Comparison of ENCODE assay signal across 8 mouse cellular contexts in the genomic region with DNA sequence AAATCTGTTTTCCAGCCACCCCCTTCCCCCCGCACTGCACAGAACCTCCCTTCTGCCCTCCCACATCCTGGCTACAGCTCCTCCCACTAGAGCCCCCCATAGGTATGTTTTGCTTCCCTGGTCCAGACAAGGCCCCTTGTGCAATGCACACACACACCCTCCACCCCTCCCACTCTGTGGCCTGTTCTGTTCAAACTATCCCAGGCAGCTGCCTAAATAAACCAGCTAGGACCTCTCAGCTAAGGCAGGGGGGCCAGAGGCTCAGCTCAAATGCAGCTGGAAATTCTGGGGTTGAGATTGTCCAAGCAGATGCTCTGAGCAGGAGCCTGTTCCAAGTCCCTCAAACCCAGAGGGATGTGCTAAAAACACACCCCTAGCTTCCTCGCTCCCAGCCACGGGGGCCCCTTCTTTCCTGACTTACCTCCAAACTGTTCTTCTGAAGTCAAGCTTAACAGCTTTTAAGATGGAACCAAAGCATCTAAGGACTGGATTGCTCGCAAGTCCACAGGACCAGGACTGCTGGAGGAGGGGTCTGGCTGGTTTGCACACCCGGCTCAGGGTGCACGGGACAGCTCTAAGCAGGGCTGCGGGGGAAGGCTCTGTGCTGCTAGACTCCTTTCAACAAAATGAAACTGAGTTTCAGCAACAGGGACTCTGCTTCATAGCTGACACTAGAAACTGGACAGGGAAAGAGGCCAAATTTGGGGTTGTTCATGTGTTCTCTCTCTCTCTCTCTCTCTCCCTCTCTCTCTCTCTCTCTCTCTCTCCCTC. TPM values are rescaled to one million over a fixed set of nuclear protein-coding genes. Genes with fewer than 3 reads are reported as not detected.
DNase-seq lines count a peak whose midpoint lies in the region; ATAC-seq and TF ChIP-seq lines count a peak whose summit lies in the region.

No protein-coding gene starts in this region.

- no peak overlapping the region for H3K27ac ChIP-seq in cerebellum, adult 2 months (ENCODE audit: insufficient read depth, low read length)
- peak overlapping the region; percentile 87 for H3K27ac ChIP-seq in embryonic facial prominence, embryonic 10.5 days (replicated peaks)
- peak overlapping the region; percentile 87 for H3K27ac ChIP-seq in heart, embryonic 13.5 days (replicated peaks)
- H3K27ac ChIP-seq in limb, embryonic 10.5 days: peak overlapping the region; percentile 92
- H3K27ac ChIP-seq in neural tube, embryonic 11.5 days (ENCODE audit: low read depth, low read length): peak overlapping the region; percentile 72; the same call in 1 of the 2 replicates

- H3K9ac ChIP-seq in heart, embryonic 13.5 days: peak overlapping the region; percentile 64
- no peak overlapping the region; the same call in 1 of the 2 replicates for H3K9ac ChIP-seq in neural tube, embryonic 11.5 days (ENCODE audit: low read length)

- H3K4me2 ChIP-seq in heart, embryonic 13.5 days: peak overlapping the region; percentile 60
- 0 out of 2 replicates have a peak overlapping the region, but pooled peaks have one; percentile 1 for H3K4me2 ChIP-seq in neural tube, embryonic 11.5 days (ENCODE audit: low read depth)

- peak; percentile 32; the same call in 1 of the 2 replicates for ATAC-seq in heart, embryonic 13.5 days (ENCODE audit: extremely low read depth, insufficient number of reproducible peaks, low FRiP score, low TSS enrichment)
- ATAC-seq in neural tube, embryonic 11.5 days (ENCODE audit: insufficient read depth, low FRiP score, low TSS enrichment): no peak

- H3K36me3 ChIP-seq in embryonic facial prominence, embryonic 10.5 days (replicated peaks): peaks cover 19% of the 10 kb centered on the region
- H3K36me3 ChIP-seq in heart, embryonic 13.5 days: no peaks in the 10 kb centered on the region
- peaks cover 18% of the 10 kb centered on the region for H3K36me3 ChIP-seq in limb, embryonic 10.5 days
- no peaks in the 10 kb centered on the region for H3K36me3 ChIP-seq in neural tube, embryonic 11.5 days (ENCODE audit: control insufficient read depth, insufficient read depth, low read length)

- H3K4me1 ChIP-seq in cerebellum, adult 2 months (ENCODE audit: control insufficient read depth, insufficient read depth, low read length): 0 out of 2 replicates have a peak, but pooled peaks cover 2% of the 10 kb centered on the region
- peaks cover 66% of the 10 kb centered on the region for H3K4me1 ChIP-seq in embryonic facial prominence, embryonic 10.5 days
- peaks cover 61% of the 10 kb centered on the region for H3K4me1 ChIP-seq in heart, embryonic 13.5 days
- peaks cover 59% of the 10 kb centered on the region for H3K4me1 ChIP-seq in limb, embryonic 10.5 days
- H3K4me1 ChIP-seq in neural tube, embryonic 11.5 days (ENCODE audit: control insufficient read depth, insufficient read depth, low read length): 0 out of 2 replicates have a peak, but pooled peaks cover 3% of the 10 kb centered on the region

- no peak for TF ChIP-seq CTCF in cerebellum, adult 2 months (IDR thresholded peaks at IDR 0.05; ENCODE audit: borderline replicate concordance, insufficient read depth, low read depth, low read length)

- H3K4me3 ChIP-seq in cerebellum, adult 2 months (replicated peaks; ENCODE audit: insufficient read depth, low read depth, low read length): no peak overlapping the region
- H3K4me3 ChIP-seq in embryonic facial prominence, embryonic 10.5 days: peak overlapping the region; percentile 45
- peak overlapping the region; percentile 31 for H3K4me3 ChIP-seq in heart, embryonic 13.5 days
- H3K4me3 ChIP-seq in limb, embryonic 10.5 days: peak overlapping the region; percentile 42
- H3K4me3 ChIP-seq in neural tube, embryonic 11.5 days (ENCODE audit: low read depth, low read length): no peak overlapping the region

- no peaks in the 10 kb centered on the region for H3K27me3 ChIP-seq in cerebellum, adult 2 months (ENCODE audit: control insufficient read depth, insufficient read depth, low read length)
- H3K27me3 ChIP-seq in embryonic facial prominence, embryonic 10.5 days (replicated peaks; ENCODE audit: low read depth, poor library complexity, severe bottlenecking): 0 out of 2 replicates have a peak, but pooled peaks cover 5% of the 10 kb centered on the region
- H3K27me3 ChIP-seq in heart, embryonic 13.5 days (replicated peaks): peaks cover 5% of the 10 kb centered on the region; the same call in 1 of the 2 replicates
- H3K27me3 ChIP-seq in limb, embryonic 10.5 days (ENCODE audit: low read depth, poor library complexity, severe bottlenecking): no peaks in the 10 kb centered on the region
- no peaks in the 10 kb centered on the region for H3K27me3 ChIP-seq in neural tube, embryonic 11.5 days (ENCODE audit: control insufficient read depth, insufficient read depth, low read length)

- H3K9me3 ChIP-seq in embryonic facial prominence, embryonic 10.5 days: no peaks in the 10 kb centered on the region
- H3K9me3 ChIP-seq in heart, embryonic 13.5 days: no peaks in the 10 kb centered on the region
- H3K9me3 ChIP-seq in limb, embryonic 10.5 days (replicated peaks): no peaks in the 10 kb centered on the region
- H3K9me3 ChIP-seq in neural tube, embryonic 11.5 days (ENCODE audit: control insufficient read depth, low read length): no peaks in the 10 kb centered on the region

- 86% methylated on average over 7 of the region's 7 CpGs for WGBS in cerebellum, adult 2 months
- WGBS in embryonic facial prominence, embryonic 10.5 days: 36% methylated on average over 7 of the region's 7 CpGs
- WGBS in heart, embryonic 13.5 days: 30% methylated on average over 7 of the region's 7 CpGs
- 29% methylated on average over 7 of the region's 7 CpGs for WGBS in limb, embryonic 10.5 days
- WGBS in neural tube, embryonic 11.5 days: 26% methylated on average over 7 of the region's 7 CpGs

- TF ChIP-seq POLR2A in cerebellum, adult 2 months (IDR thresholded peaks at IDR 0.05; ENCODE audit: borderline replicate concordance, insufficient read depth, low read length): no peak

- peak; percentile 42 to 63 for DNase-seq in cerebellum, postnatal 10 days
- no peak for DNase-seq in cerebellum, adult 2 months
- DNase-seq in embryonic facial prominence, embryonic 10.5 days (ENCODE audit: low spot score): peak; percentile 74
- DNase-seq in limb, embryonic 10.5 days (ENCODE audit: low spot score): peak; percentile 64
- DNase-seq in neural tube, embryonic 11.5 days (ENCODE audit: low spot score): peak; percentile 70
- no peak for DNase-seq in cerebellum, adult 8-10 months
- DNase-seq in layer of hippocampus, adult 18-20 months (ENCODE audit: low spot score in 2 of 2): no peak

RNA-seq across cellular contexts. Expression of gene Ccdc33, which starts 40.1 kb away (rescaled TPM):
- polyA plus RNA-seq in cerebellum, adult 2 months (2012; rRNA removed): 0.59 and 1.1 TPM in 2 replicates
- polyA plus RNA-seq in embryonic facial prominence, embryonic 10.5 days (2016; fragmentation: Nextera tagmentation; extraction: Ambion mirVana): 0.36 and 0.56 TPM in 2 replicates
- 0.05 and 0.07 TPM in 2 replicates for polyA plus RNA-seq in heart, embryonic 13.5 days (2015; fragmentation: Nextera tagmentation; extraction: Ambion mirVana)
- 0.26 and 0.34 TPM in 2 replicates for polyA plus RNA-seq in limb, embryonic 10.5 days (2016; fragmentation: Nextera tagmentation; extraction: Ambion mirVana)
- polyA plus RNA-seq in neural tube, embryonic 11.5 days (2014; fragmentation: Nextera tagmentation; extraction: Ambion mirVana): 0.08 and 0.22 TPM in 2 replicates
- total RNA-seq in layer of hippocampus, adult 18-20 months (2021): under 1 TPM; 0.91 to 0.94 TPM

RNA-seq across cellular contexts. Expression of gene Islr, which starts 45.4 kb away (rescaled TPM):
- polyA plus RNA-seq in cerebellum, adult 2 months (2012; rRNA removed): 6.4 and 12.2 TPM in 2 replicates
- 13.8 and 18.2 TPM in 2 replicates for polyA plus RNA-seq in embryonic facial prominence, embryonic 10.5 days (2016; fragmentation: Nextera tagmentation; extraction: Ambion mirVana)
- polyA plus RNA-seq in heart, embryonic 13.5 days (2015; fragmentation: Nextera tagmentation; extraction: Ambion mirVana): 18.6 and 23.3 TPM in 2 replicates
- polyA plus RNA-seq in limb, embryonic 10.5 days (2016; fragmentation: Nextera tagmentation; extraction: Ambion mirVana): 9.5 and 33.2 TPM in 2 replicates
- polyA plus RNA-seq in neural tube, embryonic 11.5 days (2014; fragmentation: Nextera tagmentation; extraction: Ambion mirVana): 31.2 and 31.5 TPM in 2 replicates
- 10 to 100 TPM; 10.1 to 15.5 TPM for total RNA-seq in layer of hippocampus, adult 18-20 months (2021)

RNA-seq across cellular contexts. Expression of gene Islr2, which starts 45.4 kb away (rescaled TPM):
- 1.1 and 1.6 TPM in 2 replicates for polyA plus RNA-seq in cerebellum, adult 2 months (2012; rRNA removed)
- 1.5 and 2.2 TPM in 2 replicates for polyA plus RNA-seq in embryonic facial prominence, embryonic 10.5 days (2016; fragmentation: Nextera tagmentation; extraction: Ambion mirVana)
- polyA plus RNA-seq in heart, embryonic 13.5 days (2015; fragmentation: Nextera tagmentation; extraction: Ambion mirVana): 0.05 and 0.17 TPM in 2 replicates
- polyA plus RNA-seq in limb, embryonic 10.5 days (2016; fragmentation: Nextera tagmentation; extraction: Ambion mirVana): 0.11 TPM in 1 of 2 replicates, not detected in the other
- 6.3 and 9.3 TPM in 2 replicates for polyA plus RNA-seq in neural tube, embryonic 11.5 days (2014; fragmentation: Nextera tagmentation; extraction: Ambion mirVana)
- total RNA-seq in layer of hippocampus, adult 18-20 months (2021): 100 to 1,000 TPM; 113 to 122 TPM

Comparison
In these comparisons a context has a peak if more than half of its experiments do, and no peak if none do; other contexts are left out.
1. DNase-seq: peak in cerebellum, postnatal 10 days (2 of 2), embryonic facial prominence, embryonic 10.5 days (single experiment), limb, embryonic 10.5 days (single experiment) and neural tube, embryonic 11.5 days (single experiment); none in cerebellum, adult 2 months (0 of 2), cerebellum, adult 8-10 months (single experiment) and layer of hippocampus, adult 18-20 months (0 of 2).
2. H3K4me3 ChIP-seq: peak in embryonic facial prominence, embryonic 10.5 days (single experiment), heart, embryonic 13.5 days (single experiment) and limb, embryonic 10.5 days (single experiment); none in cerebellum, adult 2 months (single experiment) and neural tube, embryonic 11.5 days (single experiment).